Mouse (Mus musculus) embryonic fibroblast, embryonic 13.5 days (primary cell): Measurements from ENCODE around the gene Lrrc38. TPM values are rescaled to one million over a fixed set of nuclear protein-coding genes. Genes with fewer than 3 reads are reported as not detected.

Experiments
- H3K27ac ChIP-seq: 2 replicates; pipeline ENCODE4 v1.5.1; 2012; ENCODE audit warnings: low read length, control low read depth, inconsistent platforms; ENCODE audit not compliant: insufficient read depth
- H3K4me1 ChIP-seq: 2 replicates; pipeline ENCODE4 v1.6.1; 2011; ENCODE audit warnings: low read length; ENCODE audit not compliant: control insufficient read depth, insufficient read depth
- H3K4me3 ChIP-seq: 2 replicates; pipeline ENCODE4 v1.5.1; 2011; ENCODE audit warnings: mild to moderate bottlenecking, control low read depth, low read length; ENCODE audit not compliant: insufficient read depth
- CTCF ChIP-seq: IDR thresholded peaks from 2 replicates; pipeline ENCODE4 v1.5.1; 2011; ENCODE audit warnings: mild to moderate bottlenecking, control low read depth, low read length, moderate library complexity, borderline replicate concordance; ENCODE audit not compliant: insufficient read depth
- POLR2A ChIP-seq: IDR thresholded peaks from 2 replicates; pipeline ENCODE4 v1.6.1; 2011; ENCODE audit warnings: low read depth, mild to moderate bottlenecking, control low read depth, low read length, moderate library complexity
- polyA plus RNA-seq: library from polyadenylated mRNA; stranded (reverse); fragments of >200 nt; gene quantifications from 2 replicates; pipeline ENCODE4 v1.2.4, GENCODE M21; 2011; ENCODE audit warnings: low read depth; ENCODE audit not compliant: missing spikeins, insufficient read length

Gene Lrrc38
- polyA plus RNA-seq, 1 experiment: not detected

DNA sequence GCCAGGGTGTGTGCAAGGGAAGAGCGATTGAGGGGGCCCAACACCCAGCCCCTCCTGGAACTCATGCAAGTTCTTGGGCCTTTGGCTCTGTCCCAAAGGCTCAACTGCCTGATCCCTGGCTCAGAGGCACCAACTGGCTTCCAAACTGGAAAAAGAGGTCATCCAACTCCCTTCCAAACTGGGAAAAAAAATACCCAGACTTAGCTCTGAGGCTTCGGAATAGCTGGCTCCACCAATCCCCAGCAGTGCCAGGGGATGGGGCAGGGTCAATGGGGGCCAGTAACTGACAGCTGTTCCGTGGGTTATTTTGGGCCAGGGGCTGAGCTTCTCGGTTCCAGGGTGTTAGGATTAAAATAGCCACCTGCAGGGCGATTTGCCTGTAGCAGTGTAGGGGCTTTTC is 879 bp upstream of the Lrrc38 start:
- no peak overlapping the region for H3K4me3 ChIP-seq
- H3K27ac ChIP-seq: no peak overlapping the region
- H3K4me1 ChIP-seq: no peaks in the 10 kb centered on the region
- no peak for TF ChIP-seq CTCF
- TF ChIP-seq POLR2A: no peak

DNA sequence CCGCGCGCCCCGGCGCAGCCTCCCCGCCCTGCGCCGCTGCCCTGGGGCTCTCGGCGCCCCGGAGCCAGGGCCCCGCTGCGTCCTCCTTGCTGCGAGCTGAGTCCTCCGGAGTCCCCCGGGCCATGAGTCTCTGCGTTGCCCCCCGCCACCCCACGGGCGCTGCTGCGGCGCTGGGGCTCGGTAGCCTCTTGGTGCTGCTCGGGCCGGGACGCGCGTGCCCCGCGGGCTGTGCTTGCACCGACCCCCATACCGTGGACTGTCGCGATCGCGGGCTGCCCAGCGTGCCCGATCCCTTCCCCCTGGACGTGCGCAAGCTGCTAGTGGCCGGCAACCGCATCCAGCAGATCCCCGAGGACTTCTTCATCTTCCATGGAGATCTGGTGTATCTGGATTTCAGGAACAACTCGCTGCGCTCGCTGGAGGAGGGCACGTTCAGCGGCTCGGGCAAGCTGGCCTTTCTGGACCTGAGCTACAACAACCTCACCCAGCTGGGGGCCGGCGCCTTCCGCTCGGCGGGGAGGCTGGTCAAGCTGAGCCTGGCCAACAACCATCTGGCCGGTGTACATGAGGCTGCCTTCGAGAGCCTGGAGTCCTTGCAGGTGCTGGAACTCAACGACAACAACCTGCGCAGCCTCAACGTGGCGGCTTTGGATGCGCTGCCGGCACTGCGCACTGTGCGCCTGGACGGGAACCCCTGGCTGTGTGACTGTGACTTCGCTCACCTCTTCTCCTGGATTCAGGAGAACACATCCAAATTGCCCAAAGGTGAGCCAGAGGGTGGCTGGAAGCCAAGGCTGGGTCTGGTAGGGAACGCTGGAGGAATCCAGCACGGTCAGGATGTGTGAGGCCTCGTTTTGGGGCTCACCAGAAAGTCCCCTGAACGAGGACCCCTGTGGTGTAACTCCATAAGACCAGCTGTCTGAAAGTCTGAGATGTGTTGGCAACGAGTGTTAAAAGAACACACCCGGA is 774 bp downstream of the Lrrc38 start:
- no peaks in the 10 kb centered on the region for H3K4me1 ChIP-seq
- no peak overlapping the region for H3K27ac ChIP-seq
- H3K4me3 ChIP-seq: peak overlapping the region; percentile 13; the same call in 1 of the 2 replicates
- no peak for TF ChIP-seq POLR2A
- no peak for TF ChIP-seq CTCF

DNA sequence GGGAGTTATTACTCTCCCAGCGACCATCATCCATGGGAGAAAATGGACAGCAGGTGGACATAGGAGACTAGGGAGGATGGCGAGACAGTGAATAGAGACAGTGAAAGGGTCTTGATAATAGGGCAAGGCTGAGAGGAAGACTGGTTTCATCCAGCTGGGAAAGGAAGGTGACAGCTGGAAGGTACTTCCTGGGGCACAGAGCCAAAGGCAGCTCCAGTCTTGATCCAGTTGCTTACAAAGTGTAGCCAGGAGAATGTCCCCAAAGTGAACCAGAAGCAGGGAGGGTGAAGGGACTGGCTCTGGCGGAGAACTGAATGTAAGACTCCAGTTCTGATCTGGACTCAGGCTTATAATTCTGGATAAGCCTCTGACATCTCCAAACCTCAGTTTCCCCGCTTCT is 2.7 kb downstream of the Lrrc38 start:
- no peak overlapping the region for H3K4me3 ChIP-seq
- TF ChIP-seq POLR2A (no peak), CTCF (no peak)
- H3K4me1 ChIP-seq: no peaks in the 10 kb centered on the region
- no peak overlapping the region for H3K27ac ChIP-seq

DNA sequence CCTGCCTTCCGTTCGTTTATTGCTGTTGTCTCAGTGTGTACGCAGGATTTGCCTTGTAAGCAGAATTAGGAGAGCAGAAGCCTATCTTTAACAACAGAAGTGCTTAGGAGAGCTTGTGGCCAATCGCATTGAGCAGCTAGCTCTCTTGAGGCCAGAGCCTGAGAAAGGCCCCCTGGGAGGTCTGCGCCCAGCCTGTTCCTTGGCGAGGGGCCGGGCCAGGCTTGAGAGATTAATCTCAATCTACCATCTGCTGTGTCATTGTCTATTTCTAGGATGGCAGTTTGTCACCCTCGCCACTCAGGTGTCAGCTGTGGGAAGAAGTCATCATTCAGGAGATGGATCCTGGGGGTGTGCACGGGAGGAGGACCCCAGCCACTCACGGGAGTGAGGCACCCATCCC is 12.0 kb downstream of the Lrrc38 start:
- Histone ChIP-seq H3K4me3 (no peak overlapping the region), H3K4me1 (no peaks in the 10 kb centered on the region), H3K27ac (no peak overlapping the region)
- TF ChIP-seq CTCF (no peak), POLR2A (no peak)

DNA sequence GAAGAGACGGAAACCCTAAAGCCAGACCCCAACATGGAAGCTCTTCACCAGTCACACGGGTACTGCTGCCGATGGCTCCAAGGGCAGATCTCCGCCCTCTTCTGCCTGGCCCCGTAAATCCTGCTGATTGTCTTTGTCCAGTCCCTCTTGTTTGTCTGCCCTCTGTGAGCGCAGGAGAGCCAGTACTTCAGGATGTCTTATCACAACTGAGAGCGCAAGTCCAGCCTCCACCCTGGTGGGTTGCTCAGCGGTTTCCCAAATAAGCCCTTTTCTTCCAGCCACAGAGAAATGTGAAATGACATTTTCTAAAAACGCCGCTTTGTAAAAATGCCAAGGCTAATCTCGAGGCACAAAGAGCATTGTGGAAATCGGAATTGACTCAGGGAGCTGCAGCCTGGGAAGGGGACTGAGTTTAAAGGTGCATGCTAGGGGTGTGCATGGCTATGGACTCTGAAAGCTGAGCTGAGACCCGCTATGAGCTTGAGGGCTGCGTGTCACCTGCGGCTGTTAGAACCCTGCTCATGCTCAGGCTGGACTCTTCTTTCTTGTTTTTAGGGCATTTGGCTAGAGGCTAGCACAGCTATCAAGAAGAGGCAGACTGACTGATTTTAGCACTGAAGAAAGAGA is 17.0 kb downstream of the Lrrc38 start:
- TF ChIP-seq POLR2A (no peak), CTCF (no peak)
- Histone ChIP-seq H3K27ac (no peak overlapping the region), H3K4me1 (no peaks in the 10 kb centered on the region), H3K4me3 (no peak overlapping the region)

DNA sequence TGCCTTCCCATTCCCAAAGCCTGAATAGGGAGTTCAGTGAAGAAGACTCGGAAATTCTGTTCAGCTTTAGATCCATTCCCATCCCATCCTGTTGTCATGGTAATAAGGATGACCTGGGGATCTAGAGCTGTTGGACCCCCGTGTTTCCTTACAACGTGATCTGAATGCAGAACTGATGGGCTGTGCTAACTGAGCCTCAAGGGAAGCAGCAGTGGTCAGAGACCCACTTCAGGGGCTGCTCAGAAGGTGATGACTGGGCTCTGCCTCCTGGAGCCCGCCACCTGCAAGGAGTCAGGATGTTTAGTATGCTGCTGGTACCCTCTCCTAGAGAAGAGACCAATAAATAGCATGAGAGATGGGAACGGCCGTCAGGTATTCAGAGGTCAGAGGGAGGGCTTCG is 29.9 kb downstream of the Lrrc38 start:
- Histone ChIP-seq H3K27ac (no peak overlapping the region), H3K4me3 (no peak overlapping the region), H3K4me1 (no peaks in the 10 kb centered on the region)
- TF ChIP-seq CTCF (no peak), POLR2A (no peak)

DNA sequence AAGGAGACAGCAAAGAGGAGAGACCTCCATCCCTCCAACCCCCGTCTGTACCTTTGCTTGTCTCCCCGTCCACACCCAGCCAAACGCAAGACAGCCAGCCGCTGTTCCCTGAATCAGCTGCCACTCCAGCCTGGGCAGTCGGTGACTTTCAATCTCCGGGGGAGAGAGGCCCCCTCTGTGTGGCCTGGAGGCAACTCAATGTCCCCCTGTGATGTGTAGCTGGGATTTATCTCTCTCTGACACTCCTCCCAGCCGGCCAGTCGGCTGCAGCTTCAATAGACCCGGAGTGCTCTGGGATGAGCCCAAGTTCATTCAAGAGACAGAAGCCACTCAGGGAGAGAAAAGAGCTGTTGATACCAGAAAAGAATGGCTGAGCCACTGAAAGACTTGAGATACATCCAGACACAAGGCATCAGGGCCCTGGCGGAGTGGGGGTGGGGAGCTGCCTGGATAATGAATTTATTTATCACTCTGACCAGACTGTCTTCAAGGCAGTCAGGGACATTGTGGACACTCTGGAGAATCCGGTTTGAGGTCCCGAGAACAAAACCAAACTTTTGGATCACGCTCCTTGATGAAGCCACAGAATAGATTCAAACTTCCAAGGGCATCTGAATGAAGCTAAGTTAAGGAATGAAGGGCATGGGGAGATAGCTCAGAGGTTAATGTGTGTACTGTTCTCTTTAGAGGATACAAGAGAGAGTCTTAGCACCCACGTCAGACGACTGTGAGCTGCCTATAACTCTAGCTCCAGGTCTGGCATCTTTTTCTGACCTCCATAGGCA is 30.6 kb downstream of the Lrrc38 start:
- Histone ChIP-seq H3K4me3 (no peak overlapping the region), H3K4me1 (no peaks in the 10 kb centered on the region), H3K27ac (no peak overlapping the region)
- TF ChIP-seq CTCF: no peak
- no peak for TF ChIP-seq POLR2A

DNA sequence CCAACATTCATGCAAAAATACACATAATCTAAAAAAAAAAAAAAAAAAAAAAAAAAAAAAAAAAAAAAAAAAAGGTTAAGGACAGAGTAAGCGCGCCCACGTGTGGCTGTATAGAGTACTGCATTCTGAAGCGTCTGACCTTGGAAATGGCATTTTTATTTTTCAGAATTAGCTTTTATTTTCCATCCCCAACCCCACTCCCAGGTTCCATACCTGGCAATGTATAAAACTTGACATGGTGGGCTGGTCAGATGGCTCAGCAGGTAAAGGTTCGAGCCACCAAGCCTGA is 31.1 kb downstream of the Lrrc38 start:
- H3K4me3 ChIP-seq: no peak overlapping the region
- H3K4me1 ChIP-seq: no peaks in the 10 kb centered on the region
- H3K27ac ChIP-seq: no peak overlapping the region
- TF ChIP-seq POLR2A: no peak
- no peak for TF ChIP-seq CTCF

DNA sequence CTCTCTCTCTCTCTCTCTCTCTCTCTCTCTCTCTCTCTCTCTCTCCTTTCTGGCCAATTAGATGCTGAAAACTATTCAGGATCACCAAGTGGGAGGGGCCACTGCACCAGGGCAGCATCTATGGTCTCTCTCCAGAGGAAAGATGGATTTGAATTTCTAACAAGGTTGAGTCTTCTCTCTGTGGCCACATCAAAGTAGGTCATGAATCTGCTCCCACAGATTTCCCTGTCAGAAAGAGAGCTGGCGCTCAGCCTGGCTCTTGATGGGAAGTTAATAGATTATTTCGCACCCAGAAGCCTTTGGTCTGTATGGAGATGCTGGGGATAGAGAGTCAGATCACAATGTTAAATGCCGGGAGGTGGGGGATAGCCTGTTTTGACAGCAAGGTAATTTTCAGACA is 32.6 kb downstream of the Lrrc38 start:
- Histone ChIP-seq H3K27ac (no peak overlapping the region), H3K4me3 (no peak overlapping the region), H3K4me1 (no peaks in the 10 kb centered on the region)
- TF ChIP-seq CTCF (no peak), POLR2A (no peak)
